Mouse (Mus musculus): ENCODE data around the gene Cebpg.

Cebpg gene

GRCm38 (mm10) chr7:35026276-35026630 is 30.1 kb downstream of the Cebpg start:
- in situ Hi-C loops (cut with MboI, MseI), result loop anchor here (10.0 kb wide), 2 partner anchors 149 to 239 kb away; no protein-coding TSS in a partner anchor

- in situ Hi-C loops (cut with MboI, MseI), result loop anchor here (10.0 kb wide), 2 partner anchors 149 to 239 kb away; no protein-coding TSS in a partner anchor
Observed at GRCm38 (mm10) chr7:35025409-35026275, 30.7 kb downstream of the Cebpg start.

- in situ Hi-C loops (cut with MboI, MseI), result loop anchor here (10.0 kb wide), 2 partner anchors 150 to 240 kb away; no protein-coding TSS in a partner anchor
Observed at GRCm38 (mm10) chr7:35024426-35024825, 31.9 kb downstream of the Cebpg start.

GRCm38 (mm10) chr7:35023251-35023650 is 33.1 kb downstream of the Cebpg start:
- in situ Hi-C loops (cut with MboI, MseI), result loop anchor here (10.0 kb wide), 2 partner anchors 152 to 242 kb away; no protein-coding TSS in a partner anchor

- in situ Hi-C loops (cut with MboI, MseI), result loop anchor here (10.0 kb wide), 2 partner anchors 153 to 243 kb away; no protein-coding TSS in a partner anchor
Observed at GRCm38 (mm10) chr7:35021365-35021764, 35.0 kb downstream of the Cebpg start.

DNA sequence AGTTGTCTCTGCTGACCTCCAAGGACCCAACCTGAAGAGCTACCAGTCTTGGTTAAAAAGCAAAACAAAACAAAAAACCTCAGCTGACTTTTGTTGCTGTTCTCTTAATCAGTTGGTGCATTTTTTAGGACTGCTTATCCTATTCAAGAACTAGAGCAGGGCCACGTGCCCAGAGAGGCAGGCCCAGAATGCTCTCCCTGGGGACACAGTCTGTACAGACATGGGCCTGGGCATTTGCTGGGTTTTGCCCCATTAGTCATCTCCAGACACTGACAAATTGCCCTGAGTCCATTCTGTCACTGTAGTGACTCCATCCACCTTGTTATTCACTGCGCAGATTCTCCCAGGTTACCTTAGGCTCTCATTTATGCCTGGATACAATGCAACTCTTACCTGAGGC is 41.1 kb downstream of the Cebpg start:
- in situ Hi-C loops (cut with MboI, MseI), result no loop called here

DNA sequence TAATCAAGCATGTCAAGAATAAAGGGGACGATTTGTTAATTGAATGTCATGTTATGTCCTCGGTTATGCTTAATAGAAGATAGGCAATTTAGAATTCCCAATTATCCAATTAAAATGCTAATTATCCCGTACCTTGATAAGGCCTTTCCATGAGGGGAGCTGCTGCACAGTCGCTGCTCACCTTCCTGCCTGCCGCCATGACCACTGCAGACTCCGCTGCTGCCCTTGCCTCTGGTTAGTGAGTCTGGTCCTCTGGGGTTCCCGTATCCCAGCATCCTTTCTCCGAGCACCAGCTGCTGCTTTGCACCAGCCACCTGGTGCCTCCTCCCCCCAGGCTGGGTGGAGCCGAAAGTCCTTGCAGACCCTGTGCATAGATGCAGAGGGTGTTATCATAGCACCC is 43.1 kb downstream of the Cebpg start:
- in situ Hi-C loops (cut with MboI, MseI), result no loop called here

DNA sequence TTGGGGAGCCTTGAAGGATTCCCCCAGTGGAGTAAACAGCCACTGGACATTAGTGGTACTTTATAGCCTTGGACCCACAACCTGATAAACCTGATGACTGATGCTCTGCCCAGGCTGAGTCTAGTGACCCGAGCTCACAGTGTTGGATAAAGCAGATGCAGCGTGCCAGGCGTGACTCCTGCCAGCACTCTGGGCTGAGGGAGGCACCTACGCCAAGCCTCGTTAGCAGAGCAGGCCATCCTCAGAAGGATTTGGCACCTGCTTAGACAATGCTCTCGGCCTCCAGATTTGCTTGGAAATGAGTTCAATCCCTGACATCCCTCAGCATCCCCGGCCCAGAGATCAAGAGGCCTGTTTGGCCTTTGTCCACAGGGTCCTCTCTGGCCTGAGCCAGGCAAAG is 49.7 kb downstream of the Cebpg start:
- in situ Hi-C loops (cut with MboI, MseI), result no loop called here

- in situ Hi-C loops (cut with MboI, MseI), result no loop called here
Observed at GRCm38 (mm10) chr7:35003171-35003737, 53.1 kb downstream of the Cebpg start.

DNA sequence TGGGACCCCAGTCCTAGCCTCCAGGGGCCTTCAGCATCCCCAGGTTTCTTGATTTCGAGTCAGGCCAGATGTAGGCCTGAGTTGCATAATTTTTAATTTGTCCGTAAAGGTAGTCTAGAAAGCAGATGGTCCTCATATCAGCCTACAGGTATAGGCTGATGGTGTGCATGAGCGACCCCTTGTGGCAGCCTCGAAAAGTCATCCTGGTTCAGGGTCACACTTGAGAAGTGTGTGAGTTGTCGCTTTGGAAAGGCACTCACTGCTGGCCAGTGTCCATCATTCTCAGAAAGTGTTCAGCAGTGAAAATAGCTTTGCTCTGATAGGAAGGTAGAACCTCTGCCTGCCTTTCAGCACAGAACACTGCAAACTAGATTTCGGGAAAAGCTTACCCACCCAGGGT is 55.5 kb downstream of the Cebpg start:
- in situ Hi-C loops (cut with MboI, MseI), result no loop called here
